Mouse (Mus musculus): ENCODE data around the gene Idh3b. TPM values are rescaled to one million over a fixed set of nuclear protein-coding genes. Genes with fewer than 3 reads are reported as not detected.

Idh3b gene
- polyA plus RNA-seq, 1 experiment from 2014 or later, result 134 TPM

DNA sequence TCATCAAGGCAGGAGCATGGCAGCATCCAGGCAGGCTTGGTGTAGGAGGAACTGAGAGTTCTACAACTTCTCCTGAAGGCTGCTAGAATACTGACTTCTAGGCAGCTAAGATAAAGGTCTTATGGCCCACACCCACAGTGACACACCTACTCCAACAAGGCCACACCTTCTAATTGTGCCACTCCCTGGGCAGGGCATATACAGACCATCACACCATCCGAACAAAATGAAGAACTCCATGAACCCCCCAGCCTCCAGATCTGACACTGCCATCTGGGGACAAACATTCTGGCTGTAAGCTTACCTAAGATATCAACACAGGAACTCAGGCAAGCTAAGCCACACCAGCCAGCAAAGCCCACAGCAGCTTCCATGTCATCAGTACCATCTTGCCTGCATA, 18.8 kb downstream of the Idh3b start:
- no peak for DNase-seq (ENCODE audit: low spot score)

GRCm38 (mm10) chr2:130262398-130262797, 21.9 kb downstream of the Idh3b start:
- DNase-seq (ENCODE audit: low spot score), result no peak

- DNase-seq (ENCODE audit: low spot score), result no peak
Observed at GRCm38 (mm10) chr2:130261914-130262313, 22.4 kb downstream of the Idh3b start.

GRCm38 (mm10) chr2:130260822-130261221, 23.5 kb downstream of the Idh3b start:
- no peak for DNase-seq (ENCODE audit: low spot score)

DNA sequence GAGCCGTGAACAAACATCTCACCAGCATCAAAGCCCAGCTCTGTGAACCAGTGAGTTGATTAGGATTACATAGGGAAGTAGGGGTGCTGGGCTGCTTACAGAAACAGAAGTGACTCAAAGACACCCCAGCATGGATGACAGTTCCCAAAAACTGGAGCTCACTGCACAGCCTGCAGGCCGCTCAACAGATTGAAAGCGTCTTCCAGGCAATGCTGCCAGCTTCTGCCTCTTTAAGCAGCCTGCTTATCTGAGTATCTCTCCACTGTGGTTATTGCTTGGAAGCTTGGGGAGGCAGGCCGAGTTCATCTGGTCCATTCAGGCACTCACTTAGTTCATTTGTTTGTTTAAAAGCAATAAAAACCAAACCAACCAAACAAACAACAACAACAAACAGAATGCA, 27.6 kb downstream of the Idh3b start:
- DNase-seq (ENCODE audit: low spot score), result no peak

DNA sequence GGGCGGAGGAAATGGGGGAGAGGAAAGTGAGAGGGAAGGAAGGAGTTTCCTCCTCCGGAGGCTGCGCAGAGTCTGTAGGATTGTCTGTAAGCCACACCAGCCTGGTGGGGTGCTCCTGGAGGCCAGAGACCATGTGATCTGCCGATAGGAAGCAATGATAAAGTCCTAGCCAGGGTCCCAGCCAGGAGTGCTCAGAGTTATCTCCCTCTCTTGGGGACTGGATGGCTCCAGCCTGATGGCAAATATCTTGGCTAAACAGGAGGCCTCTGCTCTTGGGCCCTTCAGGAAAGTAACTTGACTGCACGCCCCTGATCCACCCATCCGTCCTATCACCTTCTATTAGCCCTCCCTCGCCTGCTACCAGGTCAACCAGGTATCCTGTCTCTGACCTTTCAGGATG, 36.1 kb downstream of the Idh3b start:
- no peak for DNase-seq (ENCODE audit: low spot score)

- DNase-seq (ENCODE audit: low spot score), result peak; percentile 51
Observed at GRCm38 (mm10) chr2:130246912-130247311, 37.4 kb downstream of the Idh3b start.

Other genes with a start within 250 kb of the Idh3b start
- not detected in 2 replicates for gene Tgm6, start 172.1 kb downstream of the Idh3b start, polyA plus RNA-seq (2015; fragmentation: Nextera tagmentation; extraction: Ambion mirVana)
- 686 and 699 TPM in 2 replicates for gene Snrpb, start 105.1 kb downstream of the Idh3b start, polyA plus RNA-seq (2015; fragmentation: Nextera tagmentation; extraction: Ambion mirVana)
- 0.05 TPM in 1 of 2 replicates, not detected in the other for gene Tmc2, start 89.4 kb downstream of the Idh3b start, polyA plus RNA-seq (2015; fragmentation: Nextera tagmentation; extraction: Ambion mirVana)
- gene Nop56, start 10.1 kb downstream of the Idh3b start, polyA plus RNA-seq (2015; fragmentation: Nextera tagmentation; extraction: Ambion mirVana), result 322 and 360 TPM in 2 replicates
- gene Ebf4, start 10.6 kb upstream of the Idh3b start, polyA plus RNA-seq (2015; fragmentation: Nextera tagmentation; extraction: Ambion mirVana), result 0.12 and 0.15 TPM in 2 replicates
- 4.8 and 4.9 TPM in 2 replicates for gene Cpxm1, start 113.0 kb upstream of the Idh3b start, polyA plus RNA-seq (2015; fragmentation: Nextera tagmentation; extraction: Ambion mirVana)
- gene Gm28372, start 120.7 kb upstream of the Idh3b start, polyA plus RNA-seq (2015; fragmentation: Nextera tagmentation; extraction: Ambion mirVana), result not detected in 2 replicates
- not detected in 2 replicates for gene 1700020A23Rik, start 120.7 kb upstream of the Idh3b start, polyA plus RNA-seq (2015; fragmentation: Nextera tagmentation; extraction: Ambion mirVana)
- not detected in 2 replicates for gene Tmem239, start 121.9 kb upstream of the Idh3b start, polyA plus RNA-seq (2015; fragmentation: Nextera tagmentation; extraction: Ambion mirVana)
- gene Vps16, start 139.8 kb upstream of the Idh3b start, polyA plus RNA-seq (2015; fragmentation: Nextera tagmentation; extraction: Ambion mirVana), result 97.7 and 101 TPM in 2 replicates
- 6.5 and 8.0 TPM in 2 replicates for gene Pced1a, start 140.2 kb upstream of the Idh3b start, polyA plus RNA-seq (2015; fragmentation: Nextera tagmentation; extraction: Ambion mirVana)
- gene Ptpra, start 165.7 kb upstream of the Idh3b start, polyA plus RNA-seq (2015; fragmentation: Nextera tagmentation; extraction: Ambion mirVana), result 73.8 and 85.4 TPM in 2 replicates

All from thymus, postnatal 0 days (tissue).